Mouse (Mus musculus): ENCODE measurements around the gene Tulp4.
"Not testable (repeated sequence)": the region's sequence is repeated elsewhere in the genome, so short reads cannot be mapped to it uniquely, and the experiment has no call there.

The Tulp4 gene

GRCm38 (mm10) chr17:6279205-6279604 is 173.0 kb downstream of the Tulp4 start:
- DNase-seq (ENCODE audit: low spot score in 2 of 2): peak; percentile 46 to 52

- not testable (repeated sequence) for DNase-seq (ENCODE audit: low spot score in 2 of 2)
These were observed 173.5 kb downstream of the Tulp4 start for GRCm38 (mm10) chr17:6279772-6280171.

- not testable (repeated sequence) for DNase-seq (ENCODE audit: low spot score in 2 of 2)
These were observed 174.3 kb downstream of the Tulp4 start for GRCm38 (mm10) chr17:6280513-6280912.

- not testable (repeated sequence) for DNase-seq (ENCODE audit: low spot score in 2 of 2)
These were observed 176.9 kb downstream of the Tulp4 start for GRCm38 (mm10) chr17:6283137-6283536.

- not testable (repeated sequence) for DNase-seq (ENCODE audit: low spot score in 2 of 2)
These were observed 179.9 kb downstream of the Tulp4 start for GRCm38 (mm10) chr17:6286169-6286568.

- not testable (repeated sequence) for DNase-seq (ENCODE audit: low spot score in 2 of 2)
These were observed 182.8 kb downstream of the Tulp4 start for GRCm38 (mm10) chr17:6289045-6289444.

GRCm38 (mm10) chr17:6293882-6294281 is 187.6 kb downstream of the Tulp4 start:
- DNase-seq (ENCODE audit: low spot score in 2 of 2): not testable (repeated sequence)

- DNase-seq (ENCODE audit: low spot score in 2 of 2): not testable (repeated sequence)
These were observed 191.0 kb downstream of the Tulp4 start for GRCm38 (mm10) chr17:6297060-6297795.

GRCm38 (mm10) chr17:6300190-6300863 is 194.1 kb downstream of the Tulp4 start:
- DNase-seq (ENCODE audit: low spot score in 2 of 2): not testable (repeated sequence)

Measured in urinary bladder, postnatal 36 days (tissue).